Mouse (Mus musculus) lung, embryonic 16.5 days (tissue): ENCODE data around the gene Ctnna3. TPM values are rescaled to one million over a fixed set of nuclear protein-coding genes. Genes with fewer than 3 reads are reported as not detected.

Experiments
- ATAC-seq: fragments of 200-750 bp; cut with Nextera tagmentation; 2 replicates; pipeline ENCODE4 v1.8.0; 2017; ENCODE audit warnings: low read depth, mild to moderate bottlenecking, moderate library complexity
- H3K27ac ChIP-seq: fragments of 300-500 bp; sonication (generic); 2 replicates; pipeline ENCODE4 v1.5.1; 2014; ENCODE audit warnings: mild to moderate bottlenecking, control low read depth, low read length
- H3K27me3 ChIP-seq: fragments of 300-500 bp; sonication (generic); 2 replicates; pipeline ENCODE4 v1.6.1; 2014; ENCODE audit warnings: low read depth, low read length, mixed read lengths; ENCODE audit not compliant: control insufficient read depth, insufficient read depth
- H3K36me3 ChIP-seq: fragments of 300-500 bp; sonication (generic); 2 replicates; pipeline ENCODE4 v1.6.1; 2014; ENCODE audit warnings: low read length; ENCODE audit not compliant: control insufficient read depth, insufficient read depth
- H3K4me1 ChIP-seq: fragments of 300-500 bp; sonication (generic); replicated peaks from 2 replicates; pipeline ENCODE4 v1.6.1; 2014; ENCODE audit warnings: low read length, mixed read lengths; ENCODE audit not compliant: control insufficient read depth, insufficient read depth
- H3K4me2 ChIP-seq: fragments of 300-500 bp; sonication (generic); 2 replicates; pipeline ENCODE4 v1.6.1; 2014; ENCODE audit warnings: low read depth, low read length, control low read depth
- H3K4me3 ChIP-seq: fragments of 300-500 bp; sonication (generic); 2 replicates; pipeline ENCODE4 v1.5.1; 2014; ENCODE audit warnings: mild to moderate bottlenecking, low read length, control low read depth
- H3K9ac ChIP-seq: fragments of 300-500 bp; sonication (generic); 2 replicates; pipeline ENCODE4 v1.6.1; 2014; ENCODE audit warnings: low read length, control low read depth
- H3K9me3 ChIP-seq: fragments of 300-500 bp; sonication (generic); 2 replicates; pipeline ENCODE4 v1.6.1; 2016; ENCODE audit warnings: low read length; ENCODE audit not compliant: control insufficient read depth
- WGBS: fragments of 180-500 bp; shearing (Covaris S2); extraction: QIAGEN DNeasy Blood & Tissue Kit; methylation state at CpG from one replicate; pipeline ENCODE4 v1.1.7; 2014; 5-methylcytosine and 5-hydroxymethylcytosine counted together
- polyA plus RNA-seq: library from polyadenylated mRNA; unstranded; fragments of >200 nt; fragmentation: Nextera tagmentation; extraction: Ambion mirVana; gene quantifications from 2 replicates; pipeline ENCODE4 v1.2.1, GENCODE M21; 2015

Gene Ctnna3
- polyA plus RNA-seq, 1 experiment from 2014 or later, result 0.99 TPM

DNA sequence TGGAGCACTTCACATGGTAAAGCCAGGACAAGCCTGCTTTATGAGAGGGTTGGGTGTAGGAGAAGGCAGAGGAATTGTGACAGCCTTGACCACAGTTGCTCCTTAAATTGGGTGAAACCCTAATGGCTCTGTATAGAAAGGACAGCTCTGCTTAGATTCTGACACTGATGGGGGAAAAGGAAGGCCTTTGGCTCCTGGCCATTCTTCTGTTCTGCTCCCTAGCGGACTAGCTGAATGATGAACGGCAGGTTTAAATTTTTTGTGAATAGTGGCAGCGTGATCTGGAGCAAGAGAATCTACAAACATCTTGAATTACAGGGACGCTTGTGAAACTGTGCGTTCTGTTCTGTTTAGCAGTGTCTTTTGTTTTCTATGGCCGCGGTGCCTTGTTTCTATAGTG is 705.6 kb downstream of the Ctnna3 start:
- Histone ChIP-seq H3K27ac (no peak overlapping the region), H3K9me3 (no peaks in the 10 kb centered on the region), H3K9ac (no peak overlapping the region), H3K4me3 (no peak overlapping the region), H3K27me3 (no peaks in the 10 kb centered on the region), H3K36me3 (no peaks in the 10 kb centered on the region), H3K4me1 (no peaks in the 10 kb centered on the region), H3K4me2 (no peak overlapping the region)
- WGBS, result 66% methylated on average over 7 of the region's 7 CpGs
- ATAC-seq, result no peak

DNA sequence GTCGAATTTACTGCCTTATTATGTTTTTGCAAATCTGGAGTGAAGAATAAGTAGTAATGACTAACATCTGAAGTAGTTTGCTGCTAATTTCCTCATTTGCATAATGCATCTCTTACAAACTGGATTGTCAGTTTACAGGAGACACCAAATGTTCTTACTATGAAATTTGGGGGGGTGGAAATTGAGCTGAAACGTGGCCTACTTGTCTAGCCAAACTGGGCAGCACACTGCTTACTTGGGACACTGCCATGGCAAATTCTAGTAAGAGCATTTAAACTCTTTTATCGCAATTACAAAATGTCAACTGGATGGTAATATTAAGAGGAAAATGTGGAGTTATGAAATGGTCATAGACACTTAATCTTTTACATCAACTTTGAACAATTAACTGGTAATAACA is 716.6 kb downstream of the Ctnna3 start:
- Histone ChIP-seq H3K4me3 (no peak overlapping the region), H3K27me3 (no peaks in the 10 kb centered on the region), H3K27ac (no peak overlapping the region), H3K4me2 (no peak overlapping the region), H3K4me1 (no peaks in the 10 kb centered on the region), H3K9me3 (no peaks in the 10 kb centered on the region), H3K9ac (no peak overlapping the region), H3K36me3 (no peaks in the 10 kb centered on the region)
- 68% methylated on average over 3 of the region's 3 CpGs for WGBS
- no peak for ATAC-seq

DNA sequence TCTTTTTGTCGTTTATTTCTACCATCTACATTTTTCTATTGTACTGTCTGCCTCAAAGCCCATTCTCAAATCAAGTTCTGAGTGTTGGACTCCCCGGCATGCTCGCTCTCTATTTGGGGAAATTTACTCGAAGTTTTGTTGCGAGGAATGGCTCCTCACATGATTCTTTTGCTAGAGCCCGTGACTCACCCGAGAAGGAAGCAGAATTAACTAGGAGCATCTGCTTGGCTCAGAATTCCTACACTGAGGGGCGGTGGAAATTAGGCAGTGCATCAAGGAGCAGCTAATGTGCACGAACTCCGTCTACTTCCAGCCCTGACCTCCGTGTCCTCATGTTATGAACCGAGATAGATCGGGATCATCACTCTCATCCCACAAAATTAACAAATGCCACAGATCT is 751.8 kb downstream of the Ctnna3 start:
- Histone ChIP-seq H3K36me3 (no peaks in the 10 kb centered on the region), H3K4me3 (no peak overlapping the region), H3K4me2 (no peak overlapping the region), H3K27ac (no peak overlapping the region), H3K9ac (no peak overlapping the region), H3K4me1 (no peaks in the 10 kb centered on the region), H3K9me3 (no peaks in the 10 kb centered on the region), H3K27me3 (no peaks in the 10 kb centered on the region)
- WGBS, result 87% methylated on average over 13 of the region's 13 CpGs
- ATAC-seq, result no peak

DNA sequence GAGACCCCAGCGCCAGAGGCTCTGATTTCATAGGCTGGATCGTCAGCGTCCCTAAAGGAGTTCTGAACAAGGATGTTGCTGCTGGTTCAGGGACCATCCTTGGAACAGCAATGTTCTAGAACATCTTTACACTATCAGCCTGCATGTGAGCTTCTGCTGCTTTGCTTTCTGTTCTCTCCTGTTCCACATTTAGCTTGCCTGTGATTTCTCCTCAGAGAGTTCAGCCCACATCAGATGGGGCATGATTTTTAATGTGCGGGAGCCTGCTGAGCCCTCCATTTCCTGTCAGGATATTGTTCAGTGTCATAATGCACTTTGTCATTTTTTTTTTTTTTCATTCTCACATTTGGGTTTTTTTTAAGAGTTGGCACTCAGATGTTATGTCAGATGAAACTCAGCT is 752.8 kb downstream of the Ctnna3 start:
- Histone ChIP-seq H3K9me3 (no peaks in the 10 kb centered on the region), H3K4me1 (no peaks in the 10 kb centered on the region), H3K4me3 (no peak overlapping the region), H3K36me3 (no peaks in the 10 kb centered on the region), H3K4me2 (no peak overlapping the region), H3K27me3 (no peaks in the 10 kb centered on the region), H3K27ac (no peak overlapping the region), H3K9ac (no peak overlapping the region)
- WGBS, result 78% methylated on average over 4 of the region's 4 CpGs
- ATAC-seq, result no peak

DNA sequence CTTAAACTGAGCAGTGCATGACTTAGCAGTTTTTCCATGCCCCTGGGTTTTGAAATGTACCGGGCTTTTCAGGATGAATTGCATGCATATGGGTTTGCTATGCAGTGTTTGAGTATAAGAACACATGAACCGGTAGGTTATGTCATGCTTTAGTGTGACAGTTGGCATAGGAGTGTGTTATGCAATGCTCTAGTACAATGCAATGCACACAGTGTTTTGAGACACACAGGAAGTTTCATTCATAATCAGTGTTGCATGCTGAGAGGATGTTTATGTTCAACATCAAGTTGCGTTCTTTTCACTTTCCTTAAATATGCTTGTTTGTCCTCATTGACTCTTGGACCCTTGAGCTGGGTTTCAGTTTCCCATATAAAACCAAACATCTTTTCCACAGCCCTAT is 758.1 kb downstream of the Ctnna3 start:
- WGBS, result 37% methylated on average over 3 of the region's 3 CpGs
- Histone ChIP-seq H3K27ac (peak overlapping the region; percentile 48), H3K9ac (no peak overlapping the region), H3K4me1 (no peaks in the 10 kb centered on the region), H3K4me3 (no peak overlapping the region), H3K27me3 (no peaks in the 10 kb centered on the region), H3K36me3 (no peaks in the 10 kb centered on the region), H3K9me3 (no peaks in the 10 kb centered on the region), H3K4me2 (no peak overlapping the region)
- peak; percentile 94 for ATAC-seq

DNA sequence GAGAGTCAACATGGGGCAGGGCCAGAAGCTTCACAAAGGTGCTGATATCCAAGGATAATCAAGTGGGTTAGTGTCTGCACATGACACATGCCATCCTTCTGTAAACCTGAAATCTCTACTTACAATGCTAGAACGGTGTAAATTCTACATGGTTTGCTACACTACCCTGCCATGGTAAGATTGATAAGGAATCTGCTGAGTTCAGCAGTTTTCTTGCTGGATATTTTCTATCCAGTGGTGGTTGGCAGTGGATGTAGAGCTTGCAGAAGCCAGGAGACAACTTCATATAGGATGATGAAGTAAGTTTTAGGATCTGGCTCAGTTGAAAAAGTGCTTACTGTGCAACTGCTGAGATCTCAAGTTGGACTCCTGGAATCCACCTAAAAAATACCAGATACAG is 767.7 kb downstream of the Ctnna3 start:
- Histone ChIP-seq H3K27me3 (no peaks in the 10 kb centered on the region), H3K9me3 (no peaks in the 10 kb centered on the region), H3K9ac (no peak overlapping the region), H3K4me3 (no peak overlapping the region), H3K36me3 (no peaks in the 10 kb centered on the region), H3K4me1 (no peaks in the 10 kb centered on the region), H3K4me2 (no peak overlapping the region), H3K27ac (no peak overlapping the region)
- 76% methylated on average over 1 of the region's 1 CpGs for WGBS
- ATAC-seq, result no peak

DNA sequence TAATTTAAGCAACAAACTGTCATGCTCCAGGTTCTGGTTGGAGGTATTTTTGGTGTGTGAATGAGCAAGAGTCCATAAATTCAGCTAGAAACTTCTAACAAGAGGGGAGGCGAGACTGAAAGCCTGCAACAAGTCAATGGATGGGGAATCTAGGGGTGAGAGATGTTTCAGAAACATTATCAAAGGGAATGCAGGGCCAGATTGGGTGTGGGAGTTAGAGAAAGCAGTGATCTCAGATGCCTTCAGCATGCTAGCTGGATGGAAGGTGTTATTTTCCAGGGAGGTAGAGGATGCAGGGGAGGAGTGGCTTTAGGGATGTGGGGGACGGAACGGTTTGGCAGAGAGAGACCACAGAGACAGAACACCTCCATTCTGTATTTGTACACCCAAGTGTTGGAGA is 785.7 kb downstream of the Ctnna3 start:
- no peak for ATAC-seq
- no peaks in the 10 kb centered on the region for H3K4me1 ChIP-seq
- 69% methylated on average over 3 of the region's 3 CpGs for WGBS

DNA sequence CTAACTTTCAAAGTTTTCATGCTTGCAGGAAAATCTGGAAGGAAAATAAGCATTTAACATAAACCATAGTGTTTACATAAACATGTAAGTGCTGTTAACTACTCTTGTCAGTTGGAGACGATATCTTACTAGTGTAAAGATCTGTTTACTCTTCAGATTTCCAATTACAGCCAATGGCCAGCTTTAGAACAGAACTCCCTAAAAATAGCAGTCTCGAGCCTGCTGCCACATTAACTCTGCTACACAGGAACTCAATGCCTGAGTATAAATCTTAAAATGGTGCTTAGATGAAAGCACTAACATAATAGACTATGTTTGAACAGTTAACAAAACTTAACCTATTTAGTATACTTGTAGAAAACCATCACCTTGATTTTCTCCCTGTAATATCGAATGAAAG is 793.1 kb downstream of the Ctnna3 start:
- ATAC-seq, result peak; percentile 61; the same call in 1 of the 2 replicates
- no peak overlapping the region for H3K4me3 ChIP-seq
- no peak overlapping the region for H3K4me2 ChIP-seq
- H3K9ac ChIP-seq, result no peak overlapping the region
- 23% methylated on average over 3 of the region's 3 CpGs for WGBS
- no peaks in the 10 kb centered on the region for H3K36me3 ChIP-seq
- H3K27ac ChIP-seq, result no peak overlapping the region
- no peaks in the 10 kb centered on the region for H3K9me3 ChIP-seq
- H3K27me3 ChIP-seq, result no peaks in the 10 kb centered on the region
- no peaks in the 10 kb centered on the region; the same call in 1 of the 2 replicates for H3K4me1 ChIP-seq

More for the DNA sequence above, 785.7 kb downstream of the Ctnna3 start:
- no peak overlapping the region for H3K4me3 ChIP-seq
- H3K9me3 ChIP-seq, result no peaks in the 10 kb centered on the region
- no peaks in the 10 kb centered on the region for H3K27me3 ChIP-seq
- H3K27ac ChIP-seq, result no peak overlapping the region
- no peak overlapping the region for H3K4me2 ChIP-seq
- no peak overlapping the region for H3K9ac ChIP-seq
- no peaks in the 10 kb centered on the region for H3K36me3 ChIP-seq

DNA sequence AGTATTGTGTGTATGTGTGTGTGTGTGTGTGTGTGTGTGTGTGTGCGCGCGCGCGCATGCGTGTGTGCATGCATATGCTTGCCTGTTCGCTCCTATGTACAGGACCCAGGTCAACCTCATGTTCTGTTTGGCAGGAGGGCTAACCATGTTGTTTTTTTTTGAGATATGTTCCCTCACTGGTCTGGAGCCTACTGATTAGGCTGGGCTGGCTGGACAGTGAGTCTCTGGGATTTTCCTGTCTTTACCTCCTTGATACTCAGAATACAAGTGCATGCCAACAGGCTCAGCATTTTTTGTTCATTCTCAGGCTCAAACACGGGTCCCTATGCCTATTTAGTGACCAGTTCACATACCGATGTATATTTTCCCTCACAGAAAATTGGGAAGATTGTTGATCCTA is 794.1 kb downstream of the Ctnna3 start:
- Histone ChIP-seq H3K9me3 (no peaks in the 10 kb centered on the region), H3K4me1 (no peaks in the 10 kb centered on the region; the same call in 1 of the 2 replicates), H3K4me3 (no peak overlapping the region), H3K27me3 (no peaks in the 10 kb centered on the region), H3K36me3 (no peaks in the 10 kb centered on the region), H3K27ac (no peak overlapping the region), H3K9ac (no peak overlapping the region), H3K4me2 (no peak overlapping the region)
- WGBS, result 91% methylated on average over 9 of the region's 9 CpGs
- no peak for ATAC-seq

DNA sequence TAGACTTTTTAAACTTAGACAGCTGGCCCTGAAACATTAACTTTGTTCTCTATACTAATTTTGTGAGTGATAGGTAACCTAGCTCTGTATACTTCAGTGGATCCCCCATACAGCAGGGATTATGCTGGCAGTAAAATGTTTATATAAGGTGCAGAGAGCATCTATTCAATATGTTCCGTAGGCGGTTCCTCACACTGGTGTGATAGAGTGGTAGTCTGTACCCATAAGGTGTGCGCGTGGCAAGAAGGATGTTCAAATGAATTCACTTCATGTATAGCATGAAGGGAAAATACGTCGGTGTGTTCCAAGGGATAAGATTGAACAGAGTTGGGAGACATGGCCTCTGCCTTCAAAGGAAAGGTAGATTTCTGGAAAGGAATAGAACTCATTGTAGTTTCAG is 794.5 kb downstream of the Ctnna3 start:
- no peak for ATAC-seq
- Histone ChIP-seq H3K4me2 (no peak overlapping the region), H3K4me1 (no peaks in the 10 kb centered on the region; the same call in 1 of the 2 replicates), H3K4me3 (no peak overlapping the region), H3K36me3 (no peaks in the 10 kb centered on the region), H3K27me3 (no peaks in the 10 kb centered on the region), H3K9me3 (no peaks in the 10 kb centered on the region), H3K27ac (no peak overlapping the region), H3K9ac (no peak overlapping the region)
- 92% methylated on average over 6 of the region's 6 CpGs for WGBS
